Mouse (Mus musculus) CD8-positive naive resting alpha-beta T cell, adult 57 days (primary cell): ENCODE data around the gene Rap2a. TPM values are rescaled to one million over a fixed set of nuclear protein-coding genes. Genes with fewer than 3 reads are reported as not detected.

ENCODE experiments used
- total RNA-seq: library from RNA; stranded (reverse); gene quantifications from one replicate; pipeline ENCODE4 v1.2.4, GENCODE M21; 2023

The Rap2a gene
- 4.1 TPM for total RNA-seq

GRCm38 (mm10) chr14:120477982-120478568, at the start of gene Rap2a:
Gene Rap2a, plus strand, starts transcription at chr14:120478444.

Other genes with a start within 250 kb of the Rap2a start
- gene Mbnl2, start 202.8 kb upstream of the Rap2a start, total RNA-seq = 69.9 TPM